Mouse (Mus musculus) thymus, postnatal 4 days (tissue): ENCODE measurements around the gene A630010A05Rik.
"Not testable (repeated sequence)": the region's sequence is repeated elsewhere in the genome, so short reads cannot be mapped to it uniquely, and the experiment has no call there.

Experiments
- DNase-seq: peaks from one replicate; pipeline ENCODE4 v3.0.0; 2021

The A630010A05Rik gene

GRCm38 (mm10) chr16:14562017-14562416 is at the start of gene A630010A05Rik:
A630010A05Rik (plus strand) TSS chr16:14562317.
- no peak for DNase-seq

GRCm38 (mm10) chr16:14535766-14536165 is 26.4 kb upstream of the A630010A05Rik start:
- no peak for DNase-seq

- DNase-seq = not testable (repeated sequence)
These were observed 4.9 kb upstream of the A630010A05Rik start for GRCm38 (mm10) chr16:14557191-14557590.
